Mouse (Mus musculus) left cerebral cortex, postnatal 36 days (tissue): ENCODE data around the gene Fhdc1. TPM values are rescaled to one million over a fixed set of nuclear protein-coding genes. Genes with fewer than 3 reads are reported as not detected.

Source experiments
- DNase-seq, 2 experiments: peaks; one replicate each; pipeline ENCODE4 v3.0.0; 2021 to 2022; ENCODE audit warnings: low spot score in 2 of 2, mixed read lengths in 1 of 2
- intact Hi-C: fragments of 180-260 bp; cut with DNase I; formaldehyde crosslinking; loops from one replicate; pipeline ENCODE4 v1.15.1; 2025
- total RNA-seq, 2 experiments: library from RNA; stranded (reverse); gene quantifications; 2 replicates each; pipeline ENCODE4 v1.2.3; 2021

The Fhdc1 gene
- total RNA-seq, 2 experiments from 2014 or later: 4.1 to 4.6 TPM

GRCm38 (mm10) chr3:84478195-84478594 is 2.0 kb downstream of the Fhdc1 start:
- DNase-seq: no peak
- intact Hi-C loops: no loop called here

GRCm38 (mm10) chr3:84477498-84477897 is 2.7 kb downstream of the Fhdc1 start:
- no peak for DNase-seq
- intact Hi-C loops: no loop called here

- intact Hi-C loops: no loop called here
- no peak for DNase-seq
These were observed 5.1 kb downstream of the Fhdc1 start for GRCm38 (mm10) chr3:84474981-84475775.

GRCm38 (mm10) chr3:84474398-84474797 is 5.8 kb downstream of the Fhdc1 start:
- intact Hi-C loops: no loop called here
- no peak for DNase-seq

GRCm38 (mm10) chr3:84472955-84473354 is 7.3 kb downstream of the Fhdc1 start:
- intact Hi-C loops: no loop called here
- DNase-seq: no peak

- no peak for DNase-seq
- intact Hi-C loops: no loop called here
These were observed 7.7 kb downstream of the Fhdc1 start for GRCm38 (mm10) chr3:84472527-84472926.

- intact Hi-C loops: no loop called here
These were observed 9.1 kb downstream of the Fhdc1 start for GRCm38 (mm10) chr3:84471146-84471545.

GRCm38 (mm10) chr3:84468111-84468453 is 12.1 kb downstream of the Fhdc1 start:
- no peak for DNase-seq
- intact Hi-C loops: no loop called here

More at GRCm38 (mm10) chr3:84471146-84471545, 9.1 kb downstream of the Fhdc1 start:
- DNase-seq: no peak

GRCm38 (mm10) chr3:84467419-84468110 is 12.7 kb downstream of the Fhdc1 start:
- intact Hi-C loops: no loop called here

GRCm38 (mm10) chr3:84465822-84466500 is 14.3 kb downstream of the Fhdc1 start:
- no peak for DNase-seq
- intact Hi-C loops: no loop called here

More at GRCm38 (mm10) chr3:84467419-84468110, 12.7 kb downstream of the Fhdc1 start:
- no peak for DNase-seq

GRCm38 (mm10) chr3:84461687-84462086 is 18.5 kb downstream of the Fhdc1 start:
- DNase-seq: no peak
- intact Hi-C loops: no loop called here

- intact Hi-C loops: no loop called here
- DNase-seq: no peak
These were observed 19.3 kb downstream of the Fhdc1 start for GRCm38 (mm10) chr3:84460952-84461351.

GRCm38 (mm10) chr3:84460499-84460898 is 19.7 kb downstream of the Fhdc1 start:
- intact Hi-C loops: no loop called here
- no peak for DNase-seq

GRCm38 (mm10) chr3:84455733-84456417 is 24.4 kb downstream of the Fhdc1 start:
- DNase-seq: no peak
- intact Hi-C loops: no loop called here

- no peak for DNase-seq
These were observed 29.6 kb downstream of the Fhdc1 start for GRCm38 (mm10) chr3:84450651-84451050.

GRCm38 (mm10) chr3:84449015-84449414 is 31.2 kb downstream of the Fhdc1 start:
- intact Hi-C loops: no loop called here
- DNase-seq: no peak

More at GRCm38 (mm10) chr3:84450651-84451050, 29.6 kb downstream of the Fhdc1 start:
- intact Hi-C loops: no loop called here

GRCm38 (mm10) chr3:84447803-84448202 is 32.4 kb downstream of the Fhdc1 start:
- DNase-seq: no peak
- intact Hi-C loops: no loop called here

GRCm38 (mm10) chr3:84445838-84446237 is 34.4 kb downstream of the Fhdc1 start:
- intact Hi-C loops: no loop called here
- DNase-seq: no peak

- intact Hi-C loops: no loop called here
- no peak for DNase-seq
These were observed 37.3 kb downstream of the Fhdc1 start for GRCm38 (mm10) chr3:84442890-84443289.
